Mouse (Mus musculus) ES-E14 (cell line): ENCODE results near the gene Psmg3. TPM values are rescaled to one million over a fixed set of nuclear protein-coding genes. Genes with fewer than 3 reads are reported as not detected.

Experiments
- DNase-seq: peaks from one replicate; pipeline ENCODE4 v3.0.0-alpha.2; 2013; ENCODE audit warnings: low read depth, low spot score
- H3K27ac ChIP-seq: 2 replicates; pipeline ENCODE4 v1.5.1; 2012; ENCODE audit warnings: low read depth, mild to moderate bottlenecking, low read length, moderate library complexity, mixed read lengths; ENCODE audit not compliant: poor library complexity, insufficient read depth, severe bottlenecking
- H3K36me3 ChIP-seq: 2 replicates; pipeline ENCODE4 v1.6.1; 2012; ENCODE audit warnings: mild to moderate bottlenecking, low read length, moderate library complexity, mixed read lengths; ENCODE audit not compliant: control insufficient read depth, poor library complexity, insufficient read depth, severe bottlenecking
- H3K4me1 ChIP-seq, 2 experiments: fragments of 150-350 bp in 1 of 2; sonication (generic) in 1 of 2; 2 replicates each; pipeline ENCODE4 v1.6.1; 2012; ENCODE audit warnings: low read length in 2 of 2, mild to moderate bottlenecking in 1 of 2, mixed read lengths in 1 of 2; ENCODE audit not compliant: control insufficient read depth in 2 of 2, insufficient read depth in 2 of 2, poor library complexity in 1 of 2
- H3K4me3 ChIP-seq, 2 experiments: fragments of 150-350 bp in 1 of 2; sonication (generic) in 1 of 2; 2 replicates each; pipeline ENCODE4 v1.5.1; 2012; ENCODE audit warnings: low read length in 2 of 2, low read depth in 1 of 2, mild to moderate bottlenecking in 1 of 2, mixed read lengths in 1 of 2; ENCODE audit not compliant: insufficient read depth in 1 of 2, poor library complexity in 1 of 2, severe bottlenecking in 1 of 2
- H3K9ac ChIP-seq: 2 replicates; pipeline ENCODE4 v1.6.1; 2012; ENCODE audit warnings: low read depth, mild to moderate bottlenecking, low read length, mixed read lengths; ENCODE audit not compliant: poor library complexity, insufficient read depth, severe bottlenecking
- H3K9me3 ChIP-seq: fragments of 150-350 bp; sonication (generic); 2 replicates; pipeline ENCODE4 v1.6.1; 2012; ENCODE audit warnings: low read depth, mild to moderate bottlenecking, low read length; ENCODE audit not compliant: control insufficient read depth, insufficient read depth
- CHD2 ChIP-seq: IDR thresholded peaks from 2 replicates; pipeline ENCODE4 v1.6.1; 2014; ENCODE audit warnings: mild to moderate bottlenecking, low read depth, low read length, inconsistent platforms
- HCFC1 ChIP-seq: IDR thresholded peaks from 2 replicates; pipeline ENCODE4 v1.6.1; 2012; ENCODE audit warnings: low read length, inconsistent platforms, borderline replicate concordance; ENCODE audit not compliant: insufficient read depth
- MAFK ChIP-seq: IDR thresholded peaks from 2 replicates; pipeline ENCODE4 v1.6.1; 2014; ENCODE audit warnings: mild to moderate bottlenecking, low read depth, low read length, inconsistent platforms; ENCODE audit not compliant: insufficient read depth
- ZC3H11A ChIP-seq: IDR thresholded peaks from 2 replicates; pipeline ENCODE4 v1.6.1; 2012; ENCODE audit warnings: low read depth, mild to moderate bottlenecking, inconsistent platforms, low read length, borderline replicate concordance
- ZNF384 ChIP-seq: IDR thresholded peaks from 2 replicates; pipeline ENCODE4 v1.6.1; 2012; ENCODE audit warnings: low read depth, low read length, inconsistent platforms
- in situ Hi-C, 2 experiments: fragments of 600-800 bp; cut with MboI; formaldehyde crosslinking; loops; one replicate each; pipeline ENCODE4 v1.15.1; 2025; ENCODE audit warnings: low sequenced_read_pairs in 2 of 2, inconsistent platforms in 1 of 2; ENCODE audit not compliant: unreplicated experiment in 2 of 2
- total RNA-seq: library from RNA; depleted of rRNA; stranded (reverse); fragments of 300-350 nt; gene quantifications from 2 replicates; pipeline ENCODE4 v1.2.3, GENCODE M21; 2012

The Psmg3 gene
- total RNA-seq, 1 experiment: 28.6 TPM

GRCm38 (mm10) chr5:139799041-139799440 lies 27.6 kb downstream of the Psmg3 start:
- H3K9ac ChIP-seq: no peak overlapping the region
- peaks cover 21% of the 10 kb centered on the region for H3K36me3 ChIP-seq
- in situ Hi-C loops: no loop called here
- H3K4me3 ChIP-seq: no peak overlapping the region
- TF ChIP-seq HCFC1 (no peak), ZNF384 (no peak), ZC3H11A (no peak), MAFK (no peak), CHD2 (no peak)
- DNase-seq: no peak
- H3K27ac ChIP-seq: no peak overlapping the region
- peaks cover 0 to 16% of the 10 kb centered on the region in 2 experiments; a peak in 1 of 4 replicates for H3K4me1 ChIP-seq
- H3K9me3 ChIP-seq: no peaks in the 10 kb centered on the region

GRCm38 (mm10) chr5:139798168-139798900 lies 28.4 kb downstream of the Psmg3 start:
- H3K9me3 ChIP-seq: no peaks in the 10 kb centered on the region
- H3K36me3 ChIP-seq: peaks cover 21% of the 10 kb centered on the region
- H3K4me1 ChIP-seq: peaks cover 0 to 19% of the 10 kb centered on the region in 2 experiments; a peak in 1 of 4 replicates

GRCm38 (mm10) chr5:139797473-139798167 lies 29.1 kb downstream of the Psmg3 start:
- Histone ChIP-seq H3K27ac (no peak overlapping the region), H3K36me3 (peaks cover 21% of the 10 kb centered on the region), H3K4me3 (no peak overlapping the region), H3K4me1 (peaks cover 0 to 18% of the 10 kb centered on the region in 2 experiments; a peak in 1 of 4 replicates), H3K9ac (no peak overlapping the region), H3K9me3 (no peaks in the 10 kb centered on the region)
- TF ChIP-seq MAFK: no peak
- in situ Hi-C loops: no loop called here
- DNase-seq: no peak

More at GRCm38 (mm10) chr5:139798168-139798900, 28.4 kb downstream of the Psmg3 start:
- no peak overlapping the region for H3K9ac ChIP-seq
- no peak overlapping the region for H3K4me3 ChIP-seq
- H3K27ac ChIP-seq: no peak overlapping the region
- in situ Hi-C loops: no loop called here
- TF ChIP-seq ZC3H11A (no peak), HCFC1 (no peak), ZNF384 (no peak), CHD2 (no peak), MAFK (no peak)
- no peak for DNase-seq

- in situ Hi-C loops: no loop called here
- Histone ChIP-seq H3K4me1 (peaks cover 3 to 23% of the 10 kb centered on the region in 2 experiments; a peak in 1 of 4 replicates), H3K36me3 (peaks cover 19% of the 10 kb centered on the region), H3K9me3 (no peaks in the 10 kb centered on the region), H3K4me3 (no peak overlapping the region), H3K9ac (no peak overlapping the region), H3K27ac (no peak overlapping the region)
- no peak for DNase-seq
- no peak for TF ChIP-seq ZC3H11A
Observed at GRCm38 (mm10) chr5:139796900-139797299, 29.8 kb downstream of the Psmg3 start.
